Mouse (Mus musculus) thymus, adult 2 months (tissue): Measurements from ENCODE around the gene Esp15.
"Not testable (repeated sequence)": the region's sequence is repeated elsewhere in the genome, so short reads cannot be mapped to it uniquely, and the experiment has no call there.

Experiments used
- CTCF ChIP-seq: fragments of 200-500 bp; IDR thresholded peaks from 2 replicates; pipeline ENCODE4 v1.5.1; 2012; ENCODE audit warnings: mild to moderate bottlenecking, control low read depth, low read length, moderate library complexity, borderline replicate concordance; ENCODE audit not compliant: control insufficient read depth, poor library complexity, insufficient read depth; ENCODE audit errors: extremely low read depth
- POLR2A ChIP-seq: fragments of 200-500 bp; IDR thresholded peaks from 2 replicates; pipeline ENCODE4 v1.6.1; 2012; ENCODE audit warnings: mild to moderate bottlenecking, low read length, control low read depth, moderate library complexity; ENCODE audit not compliant: control insufficient read depth, poor library complexity, insufficient read depth; ENCODE audit errors: extremely low read depth

DNA sequence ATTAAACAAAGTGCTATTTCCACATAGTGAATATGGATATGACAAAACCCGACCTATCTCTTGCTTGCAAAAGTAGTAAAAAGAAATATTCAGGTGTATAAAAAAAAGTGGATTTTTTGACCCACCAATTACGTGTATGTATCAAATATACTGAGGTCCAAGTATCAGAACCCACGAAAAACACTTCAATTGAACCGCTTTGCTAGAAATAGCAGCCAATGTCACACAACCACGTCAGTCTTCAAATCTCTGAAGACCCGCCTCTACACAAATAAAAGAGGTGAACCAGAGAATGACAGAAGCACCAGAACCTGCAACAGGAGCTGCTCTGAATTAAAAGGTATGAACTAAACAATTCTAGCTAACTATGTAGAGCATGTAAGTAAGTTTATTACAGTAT is at the start of gene Esp15:
- not testable (repeated sequence) for TF ChIP-seq POLR2A, CTCF
